Mouse (Mus musculus): ENCODE measurements around the gene Zcchc14. TPM values are rescaled to one million over a fixed set of nuclear protein-coding genes. Genes with fewer than 3 reads are reported as not detected.

Gene Zcchc14
- polyA plus RNA-seq (2012; rRNA removed), result 31.4 and 37.0 TPM in 2 replicates

GRCm38 (mm10) chr8:121652774-121653323 is at the start of gene Zcchc14:
Gene Zcchc14, minus strand, starts transcription at chr8:121652901.
- TF ChIP-seq POLR2A (IDR thresholded peaks at IDR 0.05; ENCODE audit: low read depth, low read length) (peak; percentile 34), CTCF (conservative IDR thresholded peaks at IDR 0.05; ENCODE audit: insufficient read depth, insufficient read length, low read depth, low read length) (no peak)
- H3K4me1 ChIP-seq (ENCODE audit: control insufficient read depth, insufficient read depth, low read length), result peaks cover 19% of the 10 kb centered on the region
- no peaks in the 10 kb centered on the region for H3K27me3 ChIP-seq (replicated peaks; ENCODE audit: control insufficient read depth, insufficient read depth, low read length)
- H3K27ac ChIP-seq (ENCODE audit: insufficient read depth, low read depth, low read length), result peak within 1 kb of the TSS; percentile 92
- WGBS, result 2% methylated on average over 60 of the region's 67 CpGs
- no peaks in the 10 kb centered on the region for H3K36me3 ChIP-seq (ENCODE audit: control insufficient read depth, insufficient read depth, low read length)
- H3K4me3 ChIP-seq (ENCODE audit: insufficient read depth, low read depth, low read length), result peak within 1 kb of the TSS; percentile 91
- peak; percentile 100 for DNase-seq

GRCm38 (mm10) chr8:121699936-121700335 is 47.2 kb upstream of the Zcchc14 start:
- no peaks in the 10 kb centered on the region for H3K27me3 ChIP-seq (replicated peaks; ENCODE audit: control insufficient read depth, insufficient read depth, low read length)
- 0 out of 2 replicates have a peak, but pooled peaks cover 2% of the 10 kb centered on the region for H3K4me1 ChIP-seq (ENCODE audit: control insufficient read depth, insufficient read depth, low read length)
- no peak for DNase-seq
- H3K4me3 ChIP-seq (ENCODE audit: insufficient read depth, low read depth, low read length), result no peak overlapping the region
- no peaks in the 10 kb centered on the region for H3K36me3 ChIP-seq (ENCODE audit: control insufficient read depth, insufficient read depth, low read length)
- no peak overlapping the region for H3K27ac ChIP-seq (ENCODE audit: insufficient read depth, low read depth, low read length)
- TF ChIP-seq CTCF (conservative IDR thresholded peaks at IDR 0.05; ENCODE audit: insufficient read depth, insufficient read length, low read depth, low read length) (no peak), POLR2A (IDR thresholded peaks at IDR 0.05; ENCODE audit: low read depth, low read length) (no peak)
- WGBS, result 98% methylated on average over 2 of the region's 2 CpGs

GRCm38 (mm10) chr8:121698615-121699101 is 46.0 kb upstream of the Zcchc14 start:
- 17% methylated on average over 9 of the region's 9 CpGs for WGBS
- no peak overlapping the region for H3K4me3 ChIP-seq (ENCODE audit: insufficient read depth, low read depth, low read length)
- no peak for DNase-seq
- H3K36me3 ChIP-seq (ENCODE audit: control insufficient read depth, insufficient read depth, low read length), result no peaks in the 10 kb centered on the region
- no peaks in the 10 kb centered on the region for H3K27me3 ChIP-seq (replicated peaks; ENCODE audit: control insufficient read depth, insufficient read depth, low read length)
- H3K27ac ChIP-seq (ENCODE audit: insufficient read depth, low read depth, low read length), result no peak overlapping the region
- 0 out of 2 replicates have a peak, but pooled peaks cover 2% of the 10 kb centered on the region for H3K4me1 ChIP-seq (ENCODE audit: control insufficient read depth, insufficient read depth, low read length)
- no peak for TF ChIP-seq CTCF (conservative IDR thresholded peaks at IDR 0.05; ENCODE audit: insufficient read depth, insufficient read length, low read depth, low read length)
- no peak for TF ChIP-seq POLR2A (IDR thresholded peaks at IDR 0.05; ENCODE audit: low read depth, low read length)

GRCm38 (mm10) chr8:121697735-121698614 is 45.3 kb upstream of the Zcchc14 start:
- H3K4me1 ChIP-seq (ENCODE audit: control insufficient read depth, insufficient read depth, low read length), result 0 out of 2 replicates have a peak, but pooled peaks cover 2% of the 10 kb centered on the region
- no peaks in the 10 kb centered on the region for H3K36me3 ChIP-seq (ENCODE audit: control insufficient read depth, insufficient read depth, low read length)
- no peak overlapping the region for H3K27ac ChIP-seq (ENCODE audit: insufficient read depth, low read depth, low read length)
- TF ChIP-seq POLR2A (IDR thresholded peaks at IDR 0.05; ENCODE audit: low read depth, low read length) (no peak), CTCF (conservative IDR thresholded peaks at IDR 0.05; ENCODE audit: insufficient read depth, insufficient read length, low read depth, low read length) (no peak)
- 17% methylated on average over 17 of the region's 17 CpGs for WGBS
- DNase-seq, result no peak
- no peaks in the 10 kb centered on the region for H3K27me3 ChIP-seq (replicated peaks; ENCODE audit: control insufficient read depth, insufficient read depth, low read length)
- no peak overlapping the region for H3K4me3 ChIP-seq (ENCODE audit: insufficient read depth, low read depth, low read length)

- DNase-seq, result peak; percentile 95
- no peak overlapping the region; the same call in 1 of the 2 replicates for H3K27ac ChIP-seq (ENCODE audit: insufficient read depth, low read depth, low read length)
- 41% methylated on average over 6 of the region's 6 CpGs for WGBS
Measured at GRCm38 (mm10) chr8:121695585-121696184, 43.0 kb upstream of the Zcchc14 start.

GRCm38 (mm10) chr8:121694453-121694852 is 41.8 kb upstream of the Zcchc14 start:
- Histone ChIP-seq H3K27me3 (replicated peaks; ENCODE audit: control insufficient read depth, insufficient read depth, low read length) (no peaks in the 10 kb centered on the region), H3K36me3 (ENCODE audit: control insufficient read depth, insufficient read depth, low read length) (no peaks in the 10 kb centered on the region), H3K4me3 (ENCODE audit: insufficient read depth, low read depth, low read length) (no peak overlapping the region), H3K4me1 (ENCODE audit: control insufficient read depth, insufficient read depth, low read length) (0 out of 2 replicates have a peak, but pooled peaks cover 2% of the 10 kb centered on the region), H3K27ac (ENCODE audit: insufficient read depth, low read depth, low read length) (no peak overlapping the region)
- peak; percentile 46 for DNase-seq
- 58% methylated on average over 4 of the region's 4 CpGs for WGBS
- peak; percentile 78 for TF ChIP-seq CTCF (conservative IDR thresholded peaks at IDR 0.05; ENCODE audit: insufficient read depth, insufficient read length, low read depth, low read length)
- no peak for TF ChIP-seq POLR2A (IDR thresholded peaks at IDR 0.05; ENCODE audit: low read depth, low read length)

More at GRCm38 (mm10) chr8:121695585-121696184, 43.0 kb upstream of the Zcchc14 start:
- Histone ChIP-seq H3K27me3 (replicated peaks; ENCODE audit: control insufficient read depth, insufficient read depth, low read length) (no peaks in the 10 kb centered on the region), H3K4me3 (ENCODE audit: insufficient read depth, low read depth, low read length) (no peak overlapping the region), H3K4me1 (ENCODE audit: control insufficient read depth, insufficient read depth, low read length) (0 out of 2 replicates have a peak, but pooled peaks cover 2% of the 10 kb centered on the region), H3K36me3 (ENCODE audit: control insufficient read depth, insufficient read depth, low read length) (no peaks in the 10 kb centered on the region)
- no peak for TF ChIP-seq POLR2A (IDR thresholded peaks at IDR 0.05; ENCODE audit: low read depth, low read length)
- TF ChIP-seq CTCF (conservative IDR thresholded peaks at IDR 0.05; ENCODE audit: insufficient read depth, insufficient read length, low read depth, low read length), result no peak

Data from kidney, adult 2 months (tissue).